Mouse (Mus musculus) pancreas, adult 10 weeks (tissue): ENCODE measurements around the gene Cyp4f15. TPM values are rescaled to one million over a fixed set of nuclear protein-coding genes. Genes with fewer than 3 reads are reported as not detected.

Experiments used
- polyA plus RNA-seq: library from polyadenylated mRNA; stranded (reverse); fragments of 350-450 nt; fragmentation: Illumina TruSeq; extraction: RNeasy Lipid Tissue Mini Kit (QIAGEN cat#74804); gene quantifications from one replicate; pipeline ENCODE4 v1.2.3, GENCODE M21; 2015; ENCODE audit warnings: low read depth, low replicate concordance; ENCODE audit not compliant: insufficient read depth

Cyp4f15 gene
- 0.70 TPM for polyA plus RNA-seq

GRCm38 (mm10) chr17:32685048-32685750 lies at the start of gene Cyp4f15:
Cyp4f15 (plus strand) TSS chr17:32685627.

GRCm38 (mm10) chr17:32658712-32659111 lies 26.7 kb upstream of the Cyp4f15 start, which contains the start of gene Cyp4f40:
Cyp4f40 (plus strand) TSS chr17:32658900.

Other genes starting within 250 kb of the Cyp4f15 start
- 1.4 TPM for gene Cyp4f39, start 232.9 kb upstream of the Cyp4f15 start, polyA plus RNA-seq
- gene Cyp4f17, start 179.6 kb upstream of the Cyp4f15 start, polyA plus RNA-seq, result 4.9 TPM
- 2.2 TPM for gene Cyp4f16, start 149.1 kb upstream of the Cyp4f15 start, polyA plus RNA-seq
- not detected for gene Cyp4f37, start 64.3 kb upstream of the Cyp4f15 start, polyA plus RNA-seq
- not detected for gene Cyp4f40, start 26.7 kb upstream of the Cyp4f15 start, polyA plus RNA-seq
- 5.8 TPM for gene Zfp871, start 102.7 kb downstream of the Cyp4f15 start, polyA plus RNA-seq
- 0.66 TPM for gene Zfp811, start 124.3 kb downstream of the Cyp4f15 start, polyA plus RNA-seq
- gene Zfp799, start 144.6 kb downstream of the Cyp4f15 start, polyA plus RNA-seq, result 0.79 TPM
- gene Zfp870, start 206.0 kb downstream of the Cyp4f15 start, polyA plus RNA-seq, result 1.5 TPM
- 0.66 TPM for gene Cyp4f14, start 231.7 kb downstream of the Cyp4f15 start, polyA plus RNA-seq